Mouse (Mus musculus) hindbrain, postnatal 0 days (tissue): ENCODE data around the gene Sec24d. TPM values are rescaled to one million over a fixed set of nuclear protein-coding genes. Genes with fewer than 3 reads are reported as not detected.
"Not testable (repeated sequence)": the region's sequence is repeated elsewhere in the genome, so short reads cannot be mapped to it uniquely, and the experiment has no call there.

ENCODE experiments used
- ATAC-seq: fragments of 200-750 bp; cut with Nextera tagmentation; 2 replicates; pipeline ENCODE4 v1.8.0; 2017; ENCODE audit warnings: mild to moderate bottlenecking, moderate TSS enrichment, moderate library complexity
- DNase-seq: peaks from one replicate; pipeline ENCODE4 v3.0.0-alpha.2; 2015; ENCODE audit warnings: low spot score
- H3K27ac ChIP-seq: fragments of 300-500 bp; sonication (generic); 2 replicates; pipeline ENCODE4 v1.5.1; 2014; ENCODE audit warnings: mild to moderate bottlenecking
- H3K27me3 ChIP-seq: fragments of 300-500 bp; sonication (generic); 2 replicates; pipeline ENCODE4 v1.6.1; 2014; ENCODE audit warnings: low read length, mixed read lengths; ENCODE audit not compliant: insufficient read depth
- H3K36me3 ChIP-seq: fragments of 300-500 bp; sonication (generic); 2 replicates; pipeline ENCODE4 v1.6.1; 2014; ENCODE audit warnings: low read length, mixed read lengths; ENCODE audit not compliant: insufficient read depth
- H3K4me1 ChIP-seq: fragments of 300-500 bp; sonication (generic); 2 replicates; pipeline ENCODE4 v1.6.1; 2014; ENCODE audit warnings: antibody characterized with exemption, low read length, mixed read lengths; ENCODE audit not compliant: insufficient read depth
- H3K4me2 ChIP-seq: fragments of 300-500 bp; sonication (generic); 2 replicates; pipeline ENCODE4 v1.6.1; 2014; ENCODE audit warnings: low read depth, mild to moderate bottlenecking, low read length, moderate library complexity, mixed read lengths
- H3K4me3 ChIP-seq: fragments of 300-500 bp; sonication (generic); 2 replicates; pipeline ENCODE4 v1.5.1; 2014; ENCODE audit warnings: low read length
- H3K9ac ChIP-seq: fragments of 300-500 bp; sonication (generic); replicated peaks from 2 replicates; pipeline ENCODE4 v1.6.1; 2014; ENCODE audit warnings: mild to moderate bottlenecking, low read length, moderate library complexity, mixed read lengths
- H3K9me3 ChIP-seq: fragments of 300-500 bp; sonication (generic); 2 replicates; pipeline ENCODE4 v1.6.1; 2016; ENCODE audit warnings: low read length, mixed read lengths
- CTCF ChIP-seq: IDR thresholded peaks from 2 replicates; pipeline ENCODE4 v1.5.1; 2016; ENCODE audit warnings: antibody characterized with exemption, control low read depth, low read depth
- WGBS: fragments of 180-500 bp; shearing (Covaris S2); extraction: QIAGEN DNeasy Blood & Tissue Kit; methylation state at CpG from one replicate; pipeline ENCODE4 v1.1.7; 2014; 5-methylcytosine and 5-hydroxymethylcytosine counted together
- polyA plus RNA-seq: library from polyadenylated mRNA; unstranded; fragments of >200 nt; fragmentation: Nextera tagmentation; extraction: Ambion mirVana; gene quantifications from 2 replicates; pipeline ENCODE4 v1.2.1, GENCODE M21; 2015
- total RNA-seq: library from RNA; depleted of rRNA; stranded (reverse); fragments of >200 nt; gene quantifications from 2 replicates; pipeline ENCODE4 v1.2.3, GENCODE M21; 2014

Sec24d gene
- total and polyA plus RNA-seq, 2 experiments from 2014 or later: 11.9 to 28.9 TPM

DNA sequence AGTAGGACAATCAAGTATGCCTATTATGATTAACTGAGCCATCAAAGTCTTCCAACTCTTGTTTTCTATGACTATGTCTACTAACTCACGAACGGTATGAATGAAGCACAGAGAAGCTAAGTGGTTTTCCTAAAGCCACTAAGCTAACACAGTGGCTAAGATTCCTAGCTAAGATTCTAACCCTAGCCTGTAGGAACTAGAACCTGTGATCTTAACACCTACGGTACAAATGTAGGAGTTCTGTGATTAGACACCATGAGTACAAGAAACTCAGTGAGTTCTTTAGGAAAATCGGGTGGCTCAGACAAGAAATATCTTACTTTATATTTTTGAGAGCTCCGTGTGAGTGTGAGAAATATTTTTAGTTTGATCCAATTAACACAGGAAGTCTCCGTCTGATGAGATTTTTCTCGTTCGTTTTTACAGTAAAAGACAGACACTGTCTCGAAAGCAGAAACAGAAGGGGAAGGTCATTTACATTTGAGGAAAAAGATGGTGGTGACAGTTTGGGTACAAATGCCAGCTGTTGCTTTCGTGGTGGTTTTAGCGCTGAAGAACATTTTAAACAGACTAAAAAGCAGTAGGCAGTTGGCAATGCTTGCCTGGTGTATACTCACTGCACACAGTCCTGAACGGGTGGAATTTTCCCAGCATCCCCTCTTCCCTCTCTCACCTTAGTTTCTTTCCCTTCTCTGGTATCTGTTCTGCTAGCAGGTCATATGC lies 81.0 kb downstream of the Sec24d start:
- DNase-seq (no peak), ATAC-seq (no peak)
- Histone ChIP-seq H3K27me3 (no peaks in the 10 kb centered on the region), H3K9ac (no peak overlapping the region), H3K36me3 (peaks cover 5% of the 10 kb centered on the region; the same call in 1 of the 2 replicates), H3K4me3 (no peak overlapping the region), H3K27ac (no peak overlapping the region), H3K4me1 (no peaks in the 10 kb centered on the region), H3K4me2 (no peak overlapping the region), H3K9me3 (no peaks in the 10 kb centered on the region)
- TF ChIP-seq CTCF: no peak
- 92% methylated on average over 12 of the region's 12 CpGs for WGBS

DNA sequence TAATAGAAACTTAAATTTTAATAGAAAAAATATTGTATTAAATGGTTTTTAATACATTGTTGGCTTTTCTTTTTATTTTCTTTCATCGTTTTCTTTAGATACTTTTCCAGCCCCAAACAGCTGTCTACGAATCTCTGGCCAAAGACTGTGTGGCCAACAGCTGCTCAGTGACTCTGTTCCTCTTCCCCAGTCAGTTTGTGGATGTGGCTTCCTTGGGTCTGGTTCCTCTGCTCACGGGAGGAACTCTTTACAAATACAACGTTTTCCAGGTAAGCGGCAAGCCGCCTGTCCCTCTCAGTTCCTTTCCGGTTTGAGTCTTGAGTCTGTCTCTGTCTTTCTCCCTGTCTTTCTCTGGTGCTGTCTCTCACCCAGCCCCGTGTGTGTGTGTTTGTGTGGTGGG lies 83.3 kb downstream of the Sec24d start:
- TF ChIP-seq CTCF: no peak
- ATAC-seq (no peak), DNase-seq (no peak)
- Histone ChIP-seq H3K4me2 (no peak overlapping the region), H3K27me3 (no peaks in the 10 kb centered on the region), H3K9ac (no peak overlapping the region), H3K9me3 (no peaks in the 10 kb centered on the region), H3K4me1 (no peaks in the 10 kb centered on the region), H3K36me3 (0 out of 2 replicates have a peak, but pooled peaks cover 5% of the 10 kb centered on the region), H3K27ac (no peak overlapping the region), H3K4me3 (no peak overlapping the region)
- WGBS: 86% methylated on average over 8 of the region's 8 CpGs

DNA sequence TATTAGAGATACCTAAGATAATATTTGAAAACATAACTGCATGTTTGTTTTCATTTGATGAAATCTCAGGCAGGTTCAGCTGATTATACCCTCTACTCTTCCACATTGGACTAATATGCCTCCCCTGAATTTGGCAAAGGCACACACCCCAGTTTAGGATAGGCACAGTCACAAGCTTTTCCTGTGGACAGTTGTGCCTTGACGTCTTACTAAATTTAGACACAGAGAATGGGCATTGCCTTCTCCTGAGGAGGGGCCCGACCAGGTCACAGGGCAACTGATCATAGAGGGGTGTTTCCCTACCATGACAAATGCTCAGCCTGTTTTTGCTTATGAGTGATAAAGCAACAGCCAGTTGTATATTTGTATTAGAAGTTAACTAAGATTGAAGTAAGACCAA lies 84.3 kb downstream of the Sec24d start:
- TF ChIP-seq CTCF: no peak
- Histone ChIP-seq H3K27ac (no peak overlapping the region), H3K9ac (no peak overlapping the region), H3K36me3 (0 out of 2 replicates have a peak, but pooled peaks cover 5% of the 10 kb centered on the region), H3K4me2 (no peak overlapping the region), H3K4me3 (no peak overlapping the region), H3K9me3 (no peaks in the 10 kb centered on the region), H3K4me1 (no peaks in the 10 kb centered on the region), H3K27me3 (no peaks in the 10 kb centered on the region)
- DNase-seq: no peak
- ATAC-seq: no peak
- 73% methylated on average over 2 of the region's 2 CpGs for WGBS

DNA sequence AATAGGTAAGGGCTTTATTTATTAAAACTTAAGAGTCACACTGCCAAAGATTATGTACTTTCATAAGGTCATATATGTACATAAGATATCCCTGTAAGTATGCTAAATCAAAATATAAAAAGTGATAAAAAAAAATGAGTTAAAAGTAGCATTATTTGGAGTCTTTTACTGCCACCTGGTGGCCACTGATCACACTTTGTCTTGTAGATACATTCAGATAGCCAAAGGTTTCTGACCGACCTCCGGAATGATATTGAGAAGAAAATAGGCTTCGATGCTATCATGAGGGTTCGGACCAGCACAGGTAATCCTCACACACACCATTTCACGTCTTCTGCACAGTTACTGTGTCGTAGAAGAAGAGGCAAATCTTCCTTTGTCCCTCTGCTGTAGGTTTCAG lies 85.9 kb downstream of the Sec24d start:
- DNase-seq (peak; percentile 88), ATAC-seq (peak; percentile 38; the same call in 1 of the 2 replicates)
- Histone ChIP-seq H3K4me2 (no peak overlapping the region), H3K36me3 (0 out of 2 replicates have a peak, but pooled peaks cover 5% of the 10 kb centered on the region), H3K27me3 (no peaks in the 10 kb centered on the region), H3K9me3 (no peaks in the 10 kb centered on the region), H3K4me1 (no peaks in the 10 kb centered on the region), H3K4me3 (no peak overlapping the region), H3K27ac (no peak overlapping the region), H3K9ac (no peak overlapping the region)
- peak; percentile 66 for TF ChIP-seq CTCF
- 67% methylated on average over 6 of the region's 6 CpGs for WGBS

DNA sequence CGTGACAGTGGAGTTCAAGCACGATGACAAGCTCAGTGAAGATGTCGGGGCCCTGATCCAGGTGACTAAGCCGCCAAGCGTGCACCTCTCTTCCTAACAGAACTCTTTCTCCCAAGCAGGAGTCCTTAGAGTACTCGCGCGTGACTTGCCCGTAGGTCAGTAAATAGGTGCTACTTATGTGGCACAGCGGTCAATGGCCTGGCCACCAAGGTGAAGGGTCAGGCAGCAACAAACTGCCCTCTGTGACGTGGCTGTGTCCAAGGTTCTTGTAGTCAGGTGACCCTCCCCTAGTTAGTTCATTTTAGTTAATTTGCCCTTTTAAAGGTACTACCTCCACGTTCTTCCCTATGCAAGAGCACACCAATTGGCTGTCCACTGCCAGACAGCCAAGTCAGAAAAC lies 86.4 kb downstream of the Sec24d start:
- 90% methylated on average over 12 of the region's 12 CpGs for WGBS
- Histone ChIP-seq H3K27me3 (no peaks in the 10 kb centered on the region), H3K27ac (no peak overlapping the region), H3K36me3 (0 out of 2 replicates have a peak, but pooled peaks cover 5% of the 10 kb centered on the region), H3K4me1 (no peaks in the 10 kb centered on the region), H3K4me2 (no peak overlapping the region), H3K9me3 (no peaks in the 10 kb centered on the region), H3K4me3 (no peak overlapping the region), H3K9ac (no peak overlapping the region)
- TF ChIP-seq CTCF: no peak
- peak; percentile 18; the same call in 1 of the 2 replicates for ATAC-seq
- no peak for DNase-seq

DNA sequence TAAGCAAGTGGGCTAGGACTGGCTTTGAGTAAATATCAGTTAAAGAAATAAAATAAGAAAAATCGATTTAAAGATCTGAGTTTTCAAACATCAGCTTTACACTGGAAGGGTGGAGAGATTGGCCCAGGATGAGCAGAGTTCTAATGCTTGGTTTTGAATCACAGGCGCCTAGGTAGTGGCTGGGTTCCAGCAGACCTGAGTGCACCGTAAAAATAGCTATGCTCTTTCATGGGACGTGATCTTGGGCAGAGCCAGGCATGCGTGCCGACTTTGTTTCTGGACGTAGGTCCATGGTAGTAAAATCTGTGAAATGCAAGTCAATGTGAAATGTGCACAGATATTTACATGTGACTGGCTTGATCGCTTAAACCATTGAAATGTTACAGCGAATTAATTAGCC lies 87.1 kb downstream of the Sec24d start:
- Histone ChIP-seq H3K36me3 (0 out of 2 replicates have a peak, but pooled peaks cover 5% of the 10 kb centered on the region), H3K4me1 (no peaks in the 10 kb centered on the region), H3K9ac (no peak overlapping the region), H3K4me3 (no peak overlapping the region), H3K27ac (no peak overlapping the region), H3K27me3 (no peaks in the 10 kb centered on the region), H3K4me2 (no peak overlapping the region), H3K9me3 (no peaks in the 10 kb centered on the region)
- no peak for DNase-seq
- no peak for TF ChIP-seq CTCF
- ATAC-seq: no peak
- WGBS: 93% methylated on average over 9 of the region's 9 CpGs

DNA sequence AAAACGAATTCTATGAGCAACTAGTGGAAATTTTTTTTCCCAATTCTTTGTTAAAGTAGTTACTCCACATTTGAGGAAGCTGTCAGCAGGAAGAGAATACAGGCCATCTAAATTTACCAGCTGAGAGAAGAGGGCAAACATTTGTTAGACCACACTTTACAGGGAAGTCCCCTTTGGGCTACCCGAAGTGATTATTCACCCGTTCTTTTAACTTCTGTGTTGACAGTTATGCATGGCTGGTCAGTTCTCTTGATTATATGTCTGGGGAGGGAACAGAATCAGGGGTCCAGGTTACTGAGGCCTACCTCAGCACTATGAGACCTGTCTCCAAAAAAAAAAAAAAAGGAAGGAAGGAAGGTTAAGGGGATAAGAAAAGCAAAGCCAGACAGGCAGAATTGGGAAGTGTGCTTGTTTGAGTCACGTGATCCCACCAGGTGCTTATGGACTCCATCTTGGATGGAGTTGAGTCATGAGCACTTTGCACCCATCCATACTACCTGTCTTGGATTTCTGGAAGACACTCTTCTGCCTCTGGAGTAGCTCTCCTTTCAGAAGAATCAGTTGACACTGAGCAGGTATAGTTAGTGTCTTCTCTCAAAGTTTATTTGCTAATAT lies 89.2 kb downstream of the Sec24d start:
- Histone ChIP-seq H3K4me1 (no peaks in the 10 kb centered on the region), H3K9ac (no peak overlapping the region), H3K9me3 (no peaks in the 10 kb centered on the region), H3K27ac (no peak overlapping the region), H3K36me3 (no peaks in the 10 kb centered on the region), H3K27me3 (no peaks in the 10 kb centered on the region), H3K4me2 (no peak overlapping the region), H3K4me3 (no peak overlapping the region)
- no peak for TF ChIP-seq CTCF
- no peak for DNase-seq
- ATAC-seq: no peak
- WGBS: 81% methylated on average over 4 of the region's 4 CpGs

DNA sequence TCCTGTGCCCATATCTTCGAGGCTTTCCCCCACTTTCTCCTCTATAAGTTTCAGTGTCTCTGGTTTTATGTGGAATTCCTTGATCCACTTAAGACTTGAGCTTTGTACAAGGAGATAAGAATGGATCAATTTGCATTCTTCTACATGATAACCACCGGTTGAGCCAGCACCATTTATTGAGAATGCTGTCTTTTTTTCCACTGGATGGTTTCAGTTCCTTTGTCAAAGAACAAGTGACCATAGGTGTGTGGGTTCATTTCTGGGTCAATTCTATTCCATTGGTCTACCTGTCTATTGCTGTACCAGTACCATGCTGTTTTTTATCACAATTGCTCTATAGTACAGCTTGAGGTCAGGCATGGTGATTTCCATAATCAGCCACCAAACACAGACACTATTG lies 99.6 kb downstream of the Sec24d start:
- WGBS: 90% methylated on average over 2 of the region's 2 CpGs
- peaks cover 35% of the 10 kb centered on the region; the same call in 1 of the 2 replicates for H3K36me3 ChIP-seq

More for the DNA sequence above, 99.6 kb downstream of the Sec24d start:
- not testable (repeated sequence) for H3K27me3 ChIP-seq, ATAC-seq, DNase-seq, H3K4me2 ChIP-seq, H3K9me3 ChIP-seq, H3K27ac ChIP-seq, H3K4me3 ChIP-seq, H3K4me1 ChIP-seq, H3K9ac ChIP-seq
